Mouse (Mus musculus) hindbrain, embryonic 11.5 days (tissue): ENCODE measurements around the gene 2010003K11Rik. TPM values are rescaled to one million over a fixed set of nuclear protein-coding genes. Genes with fewer than 3 reads are reported as not detected.

Source experiments
- ATAC-seq: fragments of 200-750 bp; cut with Nextera tagmentation; 2 replicates; pipeline ENCODE4 v1.8.0; 2017; ENCODE audit warnings: mild to moderate bottlenecking, moderate TSS enrichment, moderate library complexity; ENCODE audit not compliant: low FRiP score
- DNase-seq: peaks from one replicate; pipeline ENCODE4 v3.0.0-alpha.2; 2015; ENCODE audit warnings: low spot score
- H3K27ac ChIP-seq: fragments of 300-500 bp; sonication (generic); 2 replicates; pipeline ENCODE4 v1.5.1; 2014; ENCODE audit warnings: mild to moderate bottlenecking, low read depth, low read length
- H3K27me3 ChIP-seq: fragments of 300-500 bp; sonication (generic); 2 replicates; pipeline ENCODE4 v1.6.1; 2014; ENCODE audit warnings: mild to moderate bottlenecking, low read length, moderate library complexity, mixed read lengths; ENCODE audit not compliant: control insufficient read depth, insufficient read depth
- H3K36me3 ChIP-seq: fragments of 300-500 bp; sonication (generic); 2 replicates; pipeline ENCODE4 v1.6.1; 2014; ENCODE audit warnings: mild to moderate bottlenecking, low read length, moderate library complexity, mixed read lengths; ENCODE audit not compliant: control insufficient read depth, insufficient read depth
- H3K4me1 ChIP-seq: fragments of 300-500 bp; sonication (generic); replicated peaks from 2 replicates; pipeline ENCODE4 v1.6.1; 2014; ENCODE audit warnings: low read length, mixed read lengths; ENCODE audit not compliant: control insufficient read depth, insufficient read depth
- H3K4me2 ChIP-seq: fragments of 300-500 bp; sonication (generic); replicated peaks from 2 replicates; pipeline ENCODE4 v1.6.1; 2014; ENCODE audit warnings: mild to moderate bottlenecking, low read depth, low read length
- H3K4me3 ChIP-seq: fragments of 300-500 bp; sonication (generic); 2 replicates; pipeline ENCODE4 v1.5.1; 2014; ENCODE audit warnings: low read depth, low read length
- H3K9ac ChIP-seq: fragments of 300-500 bp; sonication (generic); 2 replicates; pipeline ENCODE4 v1.6.1; 2014; ENCODE audit warnings: low read depth, low read length
- H3K9me3 ChIP-seq: fragments of 300-500 bp; sonication (generic); 2 replicates; pipeline ENCODE4 v1.6.1; 2016; ENCODE audit warnings: low read length; ENCODE audit not compliant: control insufficient read depth
- WGBS: fragments of 180-500 bp; shearing (Covaris S2); extraction: QIAGEN DNeasy Blood & Tissue Kit; methylation state at CpG from one replicate; pipeline ENCODE4 v1.1.7; 2014; 5-methylcytosine and 5-hydroxymethylcytosine counted together
- polyA plus RNA-seq: library from polyadenylated mRNA; unstranded; fragments of >200 nt; fragmentation: Nextera tagmentation; extraction: Ambion mirVana; gene quantifications from 2 replicates; pipeline ENCODE4 v1.2.1, GENCODE M21; 2014

The 2010003K11Rik gene
- not detected in 2 replicates for polyA plus RNA-seq

DNA sequence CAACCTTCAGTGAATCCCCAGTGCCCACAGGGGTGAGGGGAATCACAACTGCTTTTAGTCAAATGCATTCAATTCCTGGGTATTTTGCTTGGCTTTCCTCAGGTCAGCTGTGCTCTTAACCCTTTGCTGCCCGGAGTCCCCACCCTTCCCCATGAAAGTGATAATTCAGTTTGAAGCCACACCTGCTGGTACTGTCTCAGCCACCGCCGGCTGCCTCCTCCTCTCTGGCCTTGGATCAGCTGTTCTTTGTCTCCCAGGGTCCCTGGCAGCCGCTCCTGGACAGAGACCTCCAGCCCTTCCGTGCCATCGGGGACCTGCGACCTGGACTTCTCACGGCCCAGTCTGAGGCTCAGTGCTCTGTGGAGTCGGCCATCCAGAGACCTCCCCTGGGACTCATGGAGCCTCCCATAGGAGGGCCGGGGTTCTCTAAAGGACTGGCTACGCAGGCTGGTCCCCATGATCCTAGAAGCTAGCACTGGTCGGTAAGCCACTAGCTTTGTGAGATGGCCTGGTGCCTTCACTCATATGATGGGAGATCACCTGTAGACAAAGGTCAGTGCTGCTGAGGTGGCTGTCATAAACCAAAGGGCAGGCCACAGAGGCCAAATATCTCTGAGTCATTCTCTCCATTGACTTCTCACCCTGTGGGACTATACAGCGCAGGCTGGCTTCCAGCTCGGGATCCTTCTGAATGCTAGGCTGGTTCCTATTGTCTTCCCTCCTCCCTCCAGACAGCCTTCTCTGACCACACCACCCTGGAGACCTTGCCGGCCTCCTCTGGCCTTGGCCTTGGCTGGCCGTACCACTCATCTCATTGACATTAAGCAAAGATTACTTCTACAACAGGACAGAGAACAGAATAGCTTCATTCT is at the start of gene 2010003K11Rik:
TSS of gene 2010003K11Rik (minus strand) at position 522 of the 872 bp plus-strand sequence.
- Histone ChIP-seq H3K9me3 (no peaks in the 10 kb centered on the region), H3K36me3 (no peaks in the 10 kb centered on the region), H3K9ac (no peak within 1 kb of the TSS), H3K4me2 (no peak within 1 kb of the TSS), H3K27ac (no peak within 1 kb of the TSS), H3K27me3 (no peaks in the 10 kb centered on the region), H3K4me3 (no peak within 1 kb of the TSS), H3K4me1 (0 out of 2 replicates have a peak, but pooled peaks cover 2% of the 10 kb centered on the region)
- 60% methylated on average over 16 of the region's 16 CpGs for WGBS
- ATAC-seq (no peak), DNase-seq (no peak)

- no peak for ATAC-seq
- Histone ChIP-seq H3K4me1 (no peaks in the 10 kb centered on the region), H3K36me3 (no peaks in the 10 kb centered on the region), H3K4me3 (no peak overlapping the region), H3K4me2 (no peak overlapping the region), H3K27me3 (no peaks in the 10 kb centered on the region), H3K9ac (no peak overlapping the region), H3K9me3 (no peaks in the 10 kb centered on the region), H3K27ac (no peak overlapping the region)
- no peak for DNase-seq
- WGBS, result 86% methylated on average over 6 of the region's 6 CpGs
These were observed 49.4 kb upstream of the 2010003K11Rik start for GRCm38 (mm10) chr19:4547801-4548200.

GRCm38 (mm10) chr19:4545841-4546240 is 47.5 kb upstream of the 2010003K11Rik start:
- Histone ChIP-seq H3K27me3 (no peaks in the 10 kb centered on the region), H3K4me3 (no peak overlapping the region), H3K4me2 (no peak overlapping the region), H3K36me3 (no peaks in the 10 kb centered on the region), H3K4me1 (no peaks in the 10 kb centered on the region), H3K27ac (no peak overlapping the region), H3K9me3 (no peaks in the 10 kb centered on the region), H3K9ac (no peak overlapping the region)
- 91% methylated on average over 6 of the region's 6 CpGs for WGBS
- no peak for DNase-seq
- no peak for ATAC-seq

DNA sequence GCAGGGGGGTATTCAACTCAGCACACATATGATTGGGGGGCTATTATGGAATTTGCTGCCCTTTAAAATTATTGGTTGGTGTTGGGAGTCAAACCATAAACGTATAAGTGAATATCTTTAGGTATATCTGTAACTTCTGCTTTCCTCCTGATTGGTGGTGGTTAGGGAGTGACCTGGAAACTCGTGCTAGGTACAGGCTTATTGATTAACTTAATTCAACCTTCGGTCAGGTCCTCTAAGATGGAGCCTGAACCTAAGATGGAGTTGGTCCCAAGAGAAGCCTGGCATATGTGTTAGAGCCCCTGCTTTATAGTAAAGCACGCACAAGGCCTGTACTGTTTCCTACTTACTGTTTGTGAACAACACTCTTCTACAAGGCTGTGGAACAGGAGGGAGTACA is 46.7 kb upstream of the 2010003K11Rik start:
- 89% methylated on average over 4 of the region's 4 CpGs for WGBS
- no peak overlapping the region for H3K4me3 ChIP-seq
- H3K9me3 ChIP-seq, result no peaks in the 10 kb centered on the region
- H3K9ac ChIP-seq, result no peak overlapping the region
- DNase-seq, result no peak
- H3K4me2 ChIP-seq, result no peak overlapping the region
- no peak for ATAC-seq
- H3K36me3 ChIP-seq, result no peaks in the 10 kb centered on the region
- no peaks in the 10 kb centered on the region for H3K4me1 ChIP-seq
- H3K27me3 ChIP-seq, result no peaks in the 10 kb centered on the region
- H3K27ac ChIP-seq, result no peak overlapping the region

GRCm38 (mm10) chr19:4542081-4542480 is 43.7 kb upstream of the 2010003K11Rik start:
- ATAC-seq, result no peak
- Histone ChIP-seq H3K4me3 (no peak overlapping the region), H3K27ac (no peak overlapping the region)

DNA sequence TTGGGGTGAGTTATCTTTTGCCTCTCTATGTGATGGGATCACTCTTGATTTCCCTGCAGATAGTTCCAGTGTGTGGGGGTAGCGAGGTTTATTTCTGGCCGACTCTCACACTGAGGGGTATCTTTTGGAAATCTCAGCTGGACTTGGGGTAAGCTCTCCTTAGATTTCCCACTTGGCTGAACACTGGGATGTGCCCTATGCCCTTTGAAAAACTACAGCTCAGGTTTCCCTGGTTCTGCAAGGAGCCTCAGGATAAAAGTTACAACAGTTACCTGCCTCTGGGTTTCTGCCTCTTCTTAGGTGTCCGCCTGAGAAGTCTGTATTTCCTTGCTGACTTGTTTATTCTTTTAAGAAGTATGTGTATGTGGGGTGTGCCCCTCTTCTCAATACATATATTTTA is 42.6 kb upstream of the 2010003K11Rik start:
- 93% methylated on average over 3 of the region's 3 CpGs for WGBS
- no peak overlapping the region for H3K4me3 ChIP-seq
- no peaks in the 10 kb centered on the region for H3K36me3 ChIP-seq
- no peak overlapping the region for H3K9ac ChIP-seq
- no peak overlapping the region for H3K4me2 ChIP-seq
- no peaks in the 10 kb centered on the region for H3K9me3 ChIP-seq
- no peak for ATAC-seq
- no peak overlapping the region for H3K27ac ChIP-seq
- H3K27me3 ChIP-seq, result no peaks in the 10 kb centered on the region
- H3K4me1 ChIP-seq, result no peaks in the 10 kb centered on the region
- no peak for DNase-seq

More at GRCm38 (mm10) chr19:4542081-4542480, 43.7 kb upstream of the 2010003K11Rik start:
- Histone ChIP-seq H3K4me2 (no peak overlapping the region), H3K27me3 (no peaks in the 10 kb centered on the region), H3K4me1 (no peaks in the 10 kb centered on the region), H3K9ac (no peak overlapping the region), H3K9me3 (no peaks in the 10 kb centered on the region), H3K36me3 (no peaks in the 10 kb centered on the region)
- no peak for DNase-seq

- DNase-seq (no peak), ATAC-seq (no peak)
- no peak overlapping the region for H3K4me2 ChIP-seq
- no peak overlapping the region for H3K27ac ChIP-seq
- H3K9me3 ChIP-seq, result no peaks in the 10 kb centered on the region
- no peaks in the 10 kb centered on the region for H3K4me1 ChIP-seq
- H3K4me3 ChIP-seq, result no peak overlapping the region
- no peaks in the 10 kb centered on the region for H3K27me3 ChIP-seq
- WGBS, result 84% methylated on average over 6 of the region's 6 CpGs
- H3K36me3 ChIP-seq, result no peaks in the 10 kb centered on the region
- H3K9ac ChIP-seq, result no peak overlapping the region
These were observed 41.9 kb upstream of the 2010003K11Rik start for GRCm38 (mm10) chr19:4540263-4540662.

DNA sequence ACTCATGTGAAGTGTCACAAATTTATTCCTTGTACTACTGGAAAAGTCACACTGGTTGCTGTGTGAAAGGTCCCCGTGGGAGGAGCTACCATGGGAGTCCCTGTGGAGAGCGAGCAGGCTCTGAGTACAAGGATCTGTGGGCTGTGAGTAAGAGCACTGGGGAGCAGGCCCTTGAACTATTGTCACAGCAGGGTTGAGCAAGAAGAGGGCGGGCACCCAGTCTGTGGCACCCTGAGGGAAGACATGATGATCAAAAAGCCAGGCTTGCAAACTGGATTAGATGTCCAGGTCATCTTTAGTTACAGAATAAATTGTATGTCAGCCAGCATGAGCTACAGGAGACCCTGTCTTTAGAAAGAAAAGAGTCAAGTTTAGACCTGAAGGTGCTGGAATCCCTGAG is 38.2 kb upstream of the 2010003K11Rik start:
- Histone ChIP-seq H3K36me3 (no peaks in the 10 kb centered on the region), H3K9ac (no peak overlapping the region), H3K4me1 (no peaks in the 10 kb centered on the region), H3K4me2 (no peak overlapping the region), H3K9me3 (no peaks in the 10 kb centered on the region), H3K27me3 (no peaks in the 10 kb centered on the region), H3K4me3 (no peak overlapping the region), H3K27ac (no peak overlapping the region)
- no peak for ATAC-seq
- 58% methylated on average over 3 of the region's 3 CpGs for WGBS
- DNase-seq, result no peak

DNA sequence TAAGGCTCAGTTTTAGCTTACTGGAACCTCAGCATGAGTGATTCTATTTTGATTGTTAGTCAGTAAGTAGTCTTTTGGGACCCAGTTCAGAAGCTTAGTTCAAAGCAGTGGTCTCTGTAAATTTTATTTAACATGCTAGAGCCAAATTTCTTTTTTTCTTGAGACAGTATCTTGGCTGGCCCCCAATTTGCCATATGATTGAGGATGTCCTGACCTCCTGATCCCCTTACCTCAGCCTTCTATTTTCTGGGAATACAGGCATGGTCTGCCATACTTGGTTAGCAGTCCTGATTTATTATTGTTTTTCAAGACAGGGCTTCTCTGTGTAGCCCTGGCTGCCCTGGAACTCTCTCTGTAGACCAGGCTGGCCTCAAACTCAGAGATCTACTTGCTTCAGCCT is 37.5 kb upstream of the 2010003K11Rik start:
- H3K4me2 ChIP-seq, result no peak overlapping the region
- ATAC-seq, result no peak
- no peaks in the 10 kb centered on the region for H3K4me1 ChIP-seq
- H3K9me3 ChIP-seq, result no peaks in the 10 kb centered on the region
- H3K9ac ChIP-seq, result no peak overlapping the region
- no peak overlapping the region for H3K27ac ChIP-seq
- no peak overlapping the region for H3K4me3 ChIP-seq
- no peak for DNase-seq
- no peaks in the 10 kb centered on the region for H3K27me3 ChIP-seq
- no peaks in the 10 kb centered on the region for H3K36me3 ChIP-seq
